Mouse (Mus musculus) adrenal gland (tissue): Measurements from ENCODE around the gene Dock2.

Experiments used
- intact Hi-C: fragments of 180-260 bp; cut with DNase I; formaldehyde crosslinking; loops from one replicate; pipeline ENCODE4 v1.15.1; 2025

The Dock2 gene

GRCm38 (mm10) chr11:34427212-34427611 is 356.5 kb downstream of the Dock2 start:
- intact Hi-C loops, result no loop called here

GRCm38 (mm10) chr11:34424546-34424945 is 359.1 kb downstream of the Dock2 start:
- intact Hi-C loops, result no loop called here

GRCm38 (mm10) chr11:34421061-34421460 is 362.6 kb downstream of the Dock2 start:
- intact Hi-C loops, result no loop called here

- intact Hi-C loops, result no loop called here
Observed at GRCm38 (mm10) chr11:34416619-34416979, 367.1 kb downstream of the Dock2 start.

GRCm38 (mm10) chr11:34415884-34416618 is 367.6 kb downstream of the Dock2 start:
- intact Hi-C loops, result no loop called here

- intact Hi-C loops, result no loop called here
Observed at GRCm38 (mm10) chr11:34406850-34407249, 376.8 kb downstream of the Dock2 start.

GRCm38 (mm10) chr11:34406309-34406708 is 377.4 kb downstream of the Dock2 start:
- intact Hi-C loops, result no loop called here

- intact Hi-C loops, result no loop called here
Observed at GRCm38 (mm10) chr11:34405311-34405710, 378.4 kb downstream of the Dock2 start.

- intact Hi-C loops, result no loop called here
Observed at GRCm38 (mm10) chr11:34401343-34401742, 382.3 kb downstream of the Dock2 start.

- intact Hi-C loops, result no loop called here
Observed at GRCm38 (mm10) chr11:34398555-34398954, 385.1 kb downstream of the Dock2 start.

GRCm38 (mm10) chr11:34397661-34398060 is 386.0 kb downstream of the Dock2 start:
- intact Hi-C loops, result no loop called here

- intact Hi-C loops, result no loop called here
Observed at GRCm38 (mm10) chr11:34395802-34396201, 387.9 kb downstream of the Dock2 start.

GRCm38 (mm10) chr11:34392105-34392504 is 391.6 kb downstream of the Dock2 start:
- intact Hi-C loops, result no loop called here

GRCm38 (mm10) chr11:34389261-34390116 is 394.2 kb downstream of the Dock2 start:
- intact Hi-C loops, result loop anchor here (2.0 kb wide), 1 partner anchor 49 kb away; no protein-coding TSS in a partner anchor

- intact Hi-C loops, result no loop called here
Observed at GRCm38 (mm10) chr11:34385001-34385688, 398.5 kb downstream of the Dock2 start.

GRCm38 (mm10) chr11:34384178-34384577 is 399.5 kb downstream of the Dock2 start:
- intact Hi-C loops, result no loop called here

GRCm38 (mm10) chr11:34383501-34383900 is 400.2 kb downstream of the Dock2 start:
- intact Hi-C loops, result no loop called here

GRCm38 (mm10) chr11:34377649-34378048 is 406.0 kb downstream of the Dock2 start:
- intact Hi-C loops, result no loop called here

- intact Hi-C loops, result no loop called here
Observed at GRCm38 (mm10) chr11:34375557-34375956, 408.1 kb downstream of the Dock2 start.

- intact Hi-C loops, result no loop called here
Observed at GRCm38 (mm10) chr11:34372224-34372623, 411.5 kb downstream of the Dock2 start.

GRCm38 (mm10) chr11:34356109-34356508 is 427.6 kb downstream of the Dock2 start:
- intact Hi-C loops, result no loop called here

- intact Hi-C loops, result no loop called here
Observed at GRCm38 (mm10) chr11:34355406-34355805, 428.3 kb downstream of the Dock2 start.
